Mouse (Mus musculus) MEL (cell line): ENCODE measurements around the gene Zdhhc16.

Experiments used
- BHLHE40 ChIP-seq: IDR thresholded peaks from 2 replicates; pipeline ENCODE4 v1.6.1; 2012; ENCODE audit warnings: low read depth, mild to moderate bottlenecking, inconsistent platforms, low read length, improper control_type of control experiment, borderline replicate concordance
- CHD2 ChIP-seq: IDR thresholded peaks from 2 replicates; pipeline ENCODE4 v1.6.1; 2011; ENCODE audit warnings: low read length, improper control_type of control experiment
- CTCF ChIP-seq, 3 experiments: IDR thresholded peaks in 2 of 3; conservative IDR thresholded peaks in 1 of 3; 2 replicates each; pipeline ENCODE4 v1.5.1; 2011 to 2012; ENCODE audit warnings: low read length in 3 of 3, low read depth in 2 of 3, mild to moderate bottlenecking in 2 of 3, improper control_type of control experiment in 1 of 3, inconsistent platforms in 1 of 3, mixed read lengths in 1 of 3, moderate library complexity in 1 of 3; ENCODE audit not compliant: control insufficient read depth in 1 of 3, insufficient read depth in 1 of 3, poor library complexity in 1 of 3, severe bottlenecking in 1 of 3
- E2F4 ChIP-seq: IDR thresholded peaks from 2 replicates; pipeline ENCODE4 v1.6.1; 2011; ENCODE audit warnings: low read depth, low read length, improper control_type of control experiment, borderline replicate concordance
- ETS1 ChIP-seq: IDR thresholded peaks from 2 replicates; pipeline ENCODE4 v1.6.1; 2012; ENCODE audit warnings: low read depth, mild to moderate bottlenecking, inconsistent platforms, low read length, improper control_type of control experiment, moderate library complexity
- MAFK ChIP-seq: IDR thresholded peaks from 2 replicates; pipeline ENCODE4 v1.6.1; 2011; ENCODE audit warnings: low read depth, mild to moderate bottlenecking, low read length, improper control_type of control experiment, borderline replicate concordance
- MAX ChIP-seq: IDR thresholded peaks from 2 replicates; pipeline ENCODE4 v1.6.1; 2011; ENCODE audit warnings: low read length, improper control_type of control experiment
- MEF2A ChIP-seq: IDR thresholded peaks from 2 replicates; pipeline ENCODE4 v1.6.1; 2014; ENCODE audit warnings: low read depth, mild to moderate bottlenecking, inconsistent platforms, low read length, improper control_type of control experiment; ENCODE audit not compliant: poor library complexity, insufficient replicate concordance, severe bottlenecking; ENCODE audit errors: extremely low read depth
- NRF1 ChIP-seq: IDR thresholded peaks from 2 replicates; pipeline ENCODE4 v1.6.1; 2014; ENCODE audit warnings: low read depth, mild to moderate bottlenecking, inconsistent platforms, low read length, improper control_type of control experiment, moderate library complexity; ENCODE audit not compliant: poor library complexity, insufficient read depth, severe bottlenecking
- POLR2A ChIP-seq, 2 experiments: IDR thresholded peaks; 2 replicates each; pipeline ENCODE4 v1.6.1; 2011 to 2012; ENCODE audit warnings: low read length in 2 of 2, mild to moderate bottlenecking in 2 of 2, control low read depth in 1 of 2, improper control_type of control experiment in 1 of 2, low read depth in 1 of 2, moderate library complexity in 1 of 2; ENCODE audit not compliant: control insufficient read depth in 1 of 2, insufficient read depth in 1 of 2, poor library complexity in 1 of 2
- TAL1 ChIP-seq: IDR thresholded peaks from 2 replicates; pipeline ENCODE4 v1.6.1; 2012; ENCODE audit warnings: mild to moderate bottlenecking, inconsistent platforms, low read length, moderate library complexity, mixed read lengths
- TCF12 ChIP-seq: IDR thresholded peaks from 2 replicates; pipeline ENCODE4 v1.6.1; 2014; ENCODE audit warnings: low read depth, mild to moderate bottlenecking, inconsistent platforms, low read length, improper control_type of control experiment, moderate library complexity

DNA sequence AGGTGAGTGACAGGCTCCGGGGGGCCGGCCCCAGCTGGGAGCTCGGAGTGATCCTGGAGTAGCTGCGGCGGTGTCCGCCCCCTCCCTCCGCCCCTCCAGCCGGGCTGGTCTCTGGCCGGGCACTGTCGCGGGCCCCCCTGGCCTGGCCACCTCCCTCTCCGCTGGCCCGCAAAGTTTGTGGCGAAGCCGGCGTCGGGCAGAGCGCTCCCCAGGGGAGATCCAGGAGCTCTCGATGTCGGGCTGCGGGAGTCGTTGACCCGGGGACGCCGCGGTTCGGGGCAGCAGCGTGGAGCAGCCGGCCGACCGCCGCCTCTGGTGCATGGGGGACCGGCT lies 48.3 kb downstream of the Zdhhc16 start, which contains the start of gene Ubtd1:
- TF ChIP-seq CTCF (IDR thresholded peaks at IDR 0.05 in 2 of 3, conservative IDR thresholded peaks at IDR 0.05 in 1 of 3; ENCODE audit: control insufficient read depth in 1 of 3, insufficient read depth in 1 of 3, low read depth in 2 of 3, low read length in 3 of 3, poor library complexity in 1 of 3, severe bottlenecking in 1 of 3) = no peak
- TF ChIP-seq BHLHE40 = no peak
- no peak for TF ChIP-seq POLR2A (IDR thresholded peaks at IDR 0.05; ENCODE audit: control insufficient read depth in 1 of 2, insufficient read depth in 1 of 2, low read depth in 1 of 2, low read length in 2 of 2, poor library complexity in 1 of 2)
- no peak for TF ChIP-seq MAFK
- TF ChIP-seq TCF12 = no peak
- TF ChIP-seq E2F4 = no peak
- TF ChIP-seq MAX = no peak
- TF ChIP-seq TAL1 = no peak
- no peak for TF ChIP-seq ETS1
- TF ChIP-seq MEF2A = no peak
- no peak for TF ChIP-seq CHD2
- no peak for TF ChIP-seq NRF1
